Mouse (Mus musculus): ENCODE results near the gene Rgs9. TPM values are rescaled to one million over a fixed set of nuclear protein-coding genes. Genes with fewer than 3 reads are reported as not detected.

The Rgs9 gene
- polyA plus RNA-seq, 1 experiment from 2014 or later: 1.7 TPM

DNA sequence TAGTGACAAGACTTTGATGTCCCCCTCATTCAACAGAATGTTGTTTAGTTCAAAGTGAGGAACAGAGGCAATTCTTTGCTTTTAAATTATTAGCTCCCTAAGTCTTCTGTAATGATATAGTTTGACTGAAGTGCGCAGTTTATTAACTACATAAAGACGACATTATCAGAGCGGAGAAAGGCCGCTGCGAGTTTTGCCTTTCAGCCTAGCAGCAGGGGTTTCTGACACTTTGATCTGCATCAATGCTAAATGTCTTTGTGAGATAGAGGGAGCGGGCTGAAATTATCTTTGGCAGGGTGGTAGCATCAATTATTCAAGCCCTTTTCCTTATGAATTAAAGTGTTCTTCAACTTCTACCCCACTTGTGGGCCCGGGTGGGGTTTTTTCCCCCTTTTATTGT is 87.6 kb downstream of the Rgs9 start:
- WGBS: 25% methylated on average over 7 of the region's 7 CpGs
- Histone ChIP-seq H3K9me3 (ENCODE audit: control insufficient read depth, low read length) (no peaks in the 10 kb centered on the region), H3K9ac (ENCODE audit: low read length) (no peak overlapping the region), H3K36me3 (ENCODE audit: control insufficient read depth, insufficient read depth, low read length) (no peaks in the 10 kb centered on the region), H3K27me3 (ENCODE audit: control insufficient read depth, insufficient read depth, low read length) (no peaks in the 10 kb centered on the region), H3K27ac (ENCODE audit: low read depth, low read length) (no peak overlapping the region), H3K4me3 (ENCODE audit: low read depth, low read length) (no peak overlapping the region), H3K4me2 (no peak overlapping the region), H3K4me1 (ENCODE audit: control insufficient read depth, insufficient read depth, low read length) (peaks cover 18% of the 10 kb centered on the region)
- DNase-seq (ENCODE audit: low spot score, missing footprints) (no peak), ATAC-seq (ENCODE audit: low FRiP score) (no peak)

DNA sequence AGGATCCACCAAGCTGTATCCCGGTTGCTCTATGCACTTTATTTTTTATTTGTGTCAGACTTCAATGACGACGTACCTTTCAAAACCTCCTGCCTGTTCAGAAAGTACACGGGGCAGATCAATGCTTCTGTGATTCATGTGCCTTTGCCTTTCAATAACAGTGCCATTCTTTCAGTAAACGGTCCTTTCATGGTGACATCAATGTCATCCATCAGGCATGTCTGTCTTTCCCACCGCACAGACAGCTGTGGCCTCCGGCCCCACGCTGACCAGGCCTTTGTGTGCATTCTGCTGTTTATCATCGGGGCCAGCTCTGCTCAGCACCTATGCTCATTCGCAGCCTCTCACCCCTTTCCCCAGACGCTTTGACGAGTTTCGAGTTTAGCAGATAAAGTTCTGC is 91.2 kb downstream of the Rgs9 start:
- WGBS: 26% methylated on average over 13 of the region's 13 CpGs
- H3K4me3 ChIP-seq (ENCODE audit: low read depth, low read length): no peak overlapping the region
- H3K4me2 ChIP-seq: no peak overlapping the region
- H3K36me3 ChIP-seq (ENCODE audit: control insufficient read depth, insufficient read depth, low read length): no peaks in the 10 kb centered on the region
- DNase-seq (ENCODE audit: low spot score, missing footprints) (no peak), ATAC-seq (ENCODE audit: low FRiP score) (peak; percentile 46; the same call in 1 of the 2 replicates)
- H3K27ac ChIP-seq (ENCODE audit: low read depth, low read length): no peak overlapping the region
- no peaks in the 10 kb centered on the region for H3K9me3 ChIP-seq (ENCODE audit: control insufficient read depth, low read length)
- H3K27me3 ChIP-seq (ENCODE audit: control insufficient read depth, insufficient read depth, low read length): no peaks in the 10 kb centered on the region
- peak overlapping the region; percentile 36; the same call in 1 of the 2 replicates for H3K9ac ChIP-seq (ENCODE audit: low read length)
- peaks cover 18% of the 10 kb centered on the region for H3K4me1 ChIP-seq (ENCODE audit: control insufficient read depth, insufficient read depth, low read length)

DNA sequence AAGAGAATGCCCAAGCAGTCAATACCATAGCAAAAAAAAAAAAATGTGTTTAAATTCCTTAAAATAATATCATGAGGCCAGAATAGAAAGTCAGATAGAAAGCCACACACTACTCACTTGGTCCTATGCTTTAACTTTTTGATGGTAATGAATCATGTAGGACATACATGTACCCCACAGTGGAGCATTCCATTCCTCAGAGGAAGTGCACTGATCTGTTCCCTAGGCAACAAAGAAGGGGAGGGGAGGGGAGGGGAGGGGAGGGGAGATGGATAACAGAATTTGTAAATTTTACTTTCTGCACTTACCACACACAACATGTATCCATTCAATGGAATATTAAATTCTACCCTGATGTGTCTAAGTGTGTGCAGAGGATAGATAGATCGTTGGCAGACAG is 91.9 kb downstream of the Rgs9 start:
- Histone ChIP-seq H3K27me3 (ENCODE audit: control insufficient read depth, insufficient read depth, low read length) (no peaks in the 10 kb centered on the region), H3K9ac (ENCODE audit: low read length) (no peak overlapping the region), H3K9me3 (ENCODE audit: control insufficient read depth, low read length) (no peaks in the 10 kb centered on the region), H3K4me1 (ENCODE audit: control insufficient read depth, insufficient read depth, low read length) (peaks cover 18% of the 10 kb centered on the region), H3K27ac (ENCODE audit: low read depth, low read length) (no peak overlapping the region), H3K36me3 (ENCODE audit: control insufficient read depth, insufficient read depth, low read length) (no peaks in the 10 kb centered on the region), H3K4me3 (ENCODE audit: low read depth, low read length) (no peak overlapping the region), H3K4me2 (no peak overlapping the region)
- peak; percentile 53; the same call in 1 of the 2 replicates for ATAC-seq (ENCODE audit: low FRiP score)
- DNase-seq (ENCODE audit: low spot score, missing footprints): peak; percentile 88
- WGBS: 74% methylated on average over 1 of the region's 1 CpGs

DNA sequence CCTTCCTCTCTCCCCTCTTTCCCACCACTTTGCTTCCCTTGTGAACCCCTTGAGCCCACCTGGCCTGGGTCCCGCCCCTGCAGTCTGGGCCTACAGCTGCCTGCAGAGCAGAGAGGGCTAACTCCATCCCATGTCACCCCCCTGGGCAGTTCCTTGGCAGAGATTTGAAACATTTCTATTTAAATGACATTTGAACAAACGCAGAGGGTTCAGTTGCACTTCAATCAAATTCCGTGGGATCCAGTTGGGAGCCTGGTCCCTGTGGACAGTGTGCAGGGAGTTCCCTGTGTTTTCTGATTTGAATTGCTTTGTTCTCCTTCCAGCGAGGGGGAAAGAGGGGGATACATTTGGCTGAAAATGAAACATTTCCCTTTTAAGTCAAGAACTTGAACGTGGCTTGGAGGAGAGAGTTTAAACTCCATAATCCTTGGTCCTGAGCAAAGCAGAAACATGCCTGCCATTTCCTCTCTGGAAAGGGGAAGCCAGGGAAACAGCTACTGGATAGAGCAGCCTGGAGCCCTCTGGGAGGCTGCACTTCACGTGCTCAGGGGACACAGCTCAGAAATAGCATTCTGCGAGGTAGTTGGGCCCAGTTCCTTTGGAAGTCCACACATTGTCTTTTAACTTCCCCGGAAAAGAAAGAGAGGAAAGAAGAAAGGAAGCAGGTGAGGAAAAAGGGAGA is 98.2 kb downstream of the Rgs9 start:
- Histone ChIP-seq H3K27ac (ENCODE audit: low read depth, low read length) (peak overlapping the region; percentile 30), H3K9me3 (ENCODE audit: control insufficient read depth, low read length) (no peaks in the 10 kb centered on the region), H3K4me1 (ENCODE audit: control insufficient read depth, insufficient read depth, low read length) (peaks cover 3% of the 10 kb centered on the region; the same call in 1 of the 2 replicates), H3K4me2 (no peak overlapping the region), H3K36me3 (ENCODE audit: control insufficient read depth, insufficient read depth, low read length) (no peaks in the 10 kb centered on the region), H3K27me3 (ENCODE audit: control insufficient read depth, insufficient read depth, low read length) (no peaks in the 10 kb centered on the region), H3K4me3 (ENCODE audit: low read depth, low read length) (no peak overlapping the region), H3K9ac (ENCODE audit: low read length) (no peak overlapping the region)
- ATAC-seq (ENCODE audit: low FRiP score): peak; percentile 55
- 35% methylated on average over 8 of the region's 8 CpGs for WGBS
- DNase-seq (ENCODE audit: low spot score, missing footprints): peak; percentile 23

DNA sequence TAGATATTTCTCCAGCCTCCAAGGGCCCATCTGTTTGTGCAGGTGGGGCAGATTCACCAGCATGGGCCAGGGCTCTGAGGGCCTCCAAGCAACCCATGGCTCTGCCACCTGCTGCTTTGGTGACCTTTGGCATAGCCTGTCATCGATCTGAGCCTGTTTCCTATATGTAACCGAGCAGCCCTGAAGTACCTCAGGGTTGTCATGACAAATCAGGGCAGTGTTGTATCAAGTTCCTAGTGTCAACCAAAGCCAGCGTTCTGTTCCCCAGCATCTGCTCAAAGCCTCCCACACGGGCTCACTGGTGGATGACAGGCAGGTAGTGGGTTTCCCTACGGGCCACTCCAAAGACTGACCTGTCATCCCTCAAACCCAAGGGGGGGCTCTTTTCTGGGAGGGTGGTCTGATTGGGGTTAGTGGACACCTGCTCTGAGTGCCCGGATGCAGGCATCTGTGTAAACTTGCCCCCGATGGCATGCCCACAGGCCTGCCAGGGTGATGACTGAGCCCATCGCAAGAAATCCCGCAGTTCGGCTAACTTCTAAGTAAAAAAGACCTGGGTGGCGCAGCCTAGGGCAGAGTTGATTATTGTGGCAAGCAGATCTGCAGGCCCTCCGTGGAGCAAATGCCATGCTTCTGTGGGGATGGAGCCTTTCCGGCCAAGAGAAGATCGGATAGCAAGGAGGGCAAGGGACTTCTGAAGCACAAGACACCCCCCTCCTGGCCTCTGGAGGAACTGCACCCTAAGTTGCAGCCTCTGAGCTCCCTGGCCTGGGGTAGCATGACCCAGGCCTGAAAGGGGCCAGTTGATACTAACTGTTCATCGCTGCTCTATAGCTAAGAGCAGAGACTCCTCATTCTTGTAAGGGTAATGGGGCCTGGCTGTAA is 105.0 kb downstream of the Rgs9 start:
- no peak overlapping the region for H3K4me3 ChIP-seq (ENCODE audit: low read depth, low read length)
- 42% methylated on average over 15 of the region's 15 CpGs for WGBS
- peak; percentile 99 for DNase-seq (ENCODE audit: low spot score, missing footprints)
- peak; percentile 81 for ATAC-seq (ENCODE audit: low FRiP score)
- 0 out of 2 replicates have a peak overlapping the region, but pooled peaks have one; percentile 33 for H3K9ac ChIP-seq (ENCODE audit: low read length)
- H3K4me1 ChIP-seq (ENCODE audit: control insufficient read depth, insufficient read depth, low read length): peaks cover 2% of the 10 kb centered on the region; the same call in 1 of the 2 replicates
- H3K4me2 ChIP-seq: no peak overlapping the region
- no peaks in the 10 kb centered on the region for H3K27me3 ChIP-seq (ENCODE audit: control insufficient read depth, insufficient read depth, low read length)
- H3K9me3 ChIP-seq (ENCODE audit: control insufficient read depth, low read length): no peaks in the 10 kb centered on the region
- H3K36me3 ChIP-seq (ENCODE audit: control insufficient read depth, insufficient read depth, low read length): no peaks in the 10 kb centered on the region
- no peak overlapping the region for H3K27ac ChIP-seq (ENCODE audit: low read depth, low read length)

DNA sequence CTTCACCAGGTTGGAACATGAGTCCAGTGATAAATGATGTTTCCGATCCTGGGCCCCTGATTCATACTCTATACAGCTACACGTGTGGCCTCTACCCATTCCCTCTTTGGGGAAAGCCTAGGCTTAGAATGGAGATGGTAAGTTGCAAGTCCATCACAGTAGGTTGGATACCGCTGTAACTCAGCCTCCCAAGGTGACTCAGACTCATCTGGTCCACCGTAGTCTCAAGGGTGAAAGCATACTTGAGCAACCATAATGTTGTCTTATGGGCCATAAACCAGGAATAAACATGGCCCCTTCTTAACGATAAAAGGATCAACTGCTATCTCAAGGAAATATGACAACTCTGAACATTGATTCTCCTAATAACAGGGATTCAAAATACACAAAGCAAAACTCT is 109.7 kb downstream of the Rgs9 start:
- H3K36me3 ChIP-seq (ENCODE audit: control insufficient read depth, insufficient read depth, low read length): no peaks in the 10 kb centered on the region
- peaks cover 2% of the 10 kb centered on the region; the same call in 1 of the 2 replicates for H3K4me1 ChIP-seq (ENCODE audit: control insufficient read depth, insufficient read depth, low read length)
- H3K9me3 ChIP-seq (ENCODE audit: control insufficient read depth, low read length): no peaks in the 10 kb centered on the region
- H3K27me3 ChIP-seq (ENCODE audit: control insufficient read depth, insufficient read depth, low read length): no peaks in the 10 kb centered on the region
- H3K4me2 ChIP-seq: no peak overlapping the region
- ATAC-seq (ENCODE audit: low FRiP score): no peak
- no peak overlapping the region for H3K27ac ChIP-seq (ENCODE audit: low read depth, low read length)
- H3K9ac ChIP-seq (ENCODE audit: low read length): no peak overlapping the region
- WGBS: 92% methylated on average over 5 of the region's 5 CpGs
- no peak for DNase-seq (ENCODE audit: low spot score, missing footprints)
- no peak overlapping the region for H3K4me3 ChIP-seq (ENCODE audit: low read depth, low read length)

DNA sequence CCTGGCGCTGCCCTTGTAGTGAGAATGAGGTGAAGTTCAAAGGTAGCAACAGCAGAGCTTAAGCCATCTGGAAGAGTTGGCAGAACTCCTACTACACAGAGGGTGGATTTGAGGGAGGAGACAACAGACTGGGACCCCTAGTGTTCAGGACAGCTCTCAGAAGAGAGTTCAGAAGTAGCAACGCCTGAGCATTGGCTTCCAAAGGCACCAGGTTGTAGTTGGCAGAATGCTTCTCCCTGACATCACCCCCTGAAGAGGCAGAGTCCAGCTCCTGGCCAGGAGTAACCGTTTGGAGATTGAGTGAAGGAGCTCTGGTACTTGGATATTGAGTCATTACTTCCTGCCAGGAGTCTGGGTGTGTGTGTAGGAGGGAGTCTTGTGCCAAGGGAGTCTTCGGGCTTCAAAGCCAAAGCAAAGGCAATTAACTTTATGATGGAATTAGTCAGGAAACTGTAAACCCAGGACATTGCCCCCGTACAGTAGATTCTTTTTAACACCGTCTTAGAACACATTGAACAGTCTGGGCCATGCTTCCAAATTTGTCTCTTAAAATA is 110.2 kb downstream of the Rgs9 start:
- no peak for ATAC-seq (ENCODE audit: low FRiP score)
- no peaks in the 10 kb centered on the region for H3K9me3 ChIP-seq (ENCODE audit: control insufficient read depth, low read length)
- H3K4me2 ChIP-seq: no peak overlapping the region
- no peak overlapping the region for H3K4me3 ChIP-seq (ENCODE audit: low read depth, low read length)
- no peak overlapping the region for H3K27ac ChIP-seq (ENCODE audit: low read depth, low read length)
- no peak for DNase-seq (ENCODE audit: low spot score, missing footprints)
- no peaks in the 10 kb centered on the region for H3K36me3 ChIP-seq (ENCODE audit: control insufficient read depth, insufficient read depth, low read length)
- no peaks in the 10 kb centered on the region for H3K27me3 ChIP-seq (ENCODE audit: control insufficient read depth, insufficient read depth, low read length)
- no peak overlapping the region for H3K9ac ChIP-seq (ENCODE audit: low read length)
- WGBS: 88% methylated on average over 6 of the region's 6 CpGs
- no peaks in the 10 kb centered on the region for H3K4me1 ChIP-seq (ENCODE audit: control insufficient read depth, insufficient read depth, low read length)

DNA sequence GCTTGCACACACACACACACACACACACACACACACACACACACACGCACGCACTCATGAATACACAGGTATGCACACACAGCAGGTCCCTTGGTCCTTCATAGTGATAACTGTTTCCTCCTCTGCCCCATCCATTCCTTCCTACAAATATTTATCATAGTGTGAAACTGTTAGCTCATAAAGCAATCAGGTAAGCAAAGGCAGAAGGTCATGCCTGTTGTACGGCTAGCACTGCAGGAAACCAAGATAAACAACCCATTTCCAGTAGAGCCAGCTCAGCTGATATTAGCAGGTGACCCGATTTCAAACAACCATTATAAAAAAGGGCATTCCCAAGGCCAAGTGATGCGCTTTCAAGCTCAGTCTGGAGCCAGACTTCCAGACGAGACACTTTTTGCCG is 116.8 kb downstream of the Rgs9 start:
- no peak overlapping the region for H3K9ac ChIP-seq (ENCODE audit: low read length)
- no peak overlapping the region for H3K4me2 ChIP-seq
- no peaks in the 10 kb centered on the region for H3K36me3 ChIP-seq (ENCODE audit: control insufficient read depth, insufficient read depth, low read length)
- no peak overlapping the region for H3K27ac ChIP-seq (ENCODE audit: low read depth, low read length)
- 0 out of 2 replicates have a peak, but pooled peaks cover 2% of the 10 kb centered on the region for H3K27me3 ChIP-seq (ENCODE audit: control insufficient read depth, insufficient read depth, low read length)
- no peak overlapping the region for H3K4me3 ChIP-seq (ENCODE audit: low read depth, low read length)
- no peaks in the 10 kb centered on the region for H3K9me3 ChIP-seq (ENCODE audit: control insufficient read depth, low read length)
- DNase-seq (ENCODE audit: low spot score, missing footprints) (no peak), ATAC-seq (ENCODE audit: low FRiP score) (no peak)
- 81% methylated on average over 7 of the region's 7 CpGs for WGBS
- H3K4me1 ChIP-seq (ENCODE audit: control insufficient read depth, insufficient read depth, low read length): no peaks in the 10 kb centered on the region

DNA sequence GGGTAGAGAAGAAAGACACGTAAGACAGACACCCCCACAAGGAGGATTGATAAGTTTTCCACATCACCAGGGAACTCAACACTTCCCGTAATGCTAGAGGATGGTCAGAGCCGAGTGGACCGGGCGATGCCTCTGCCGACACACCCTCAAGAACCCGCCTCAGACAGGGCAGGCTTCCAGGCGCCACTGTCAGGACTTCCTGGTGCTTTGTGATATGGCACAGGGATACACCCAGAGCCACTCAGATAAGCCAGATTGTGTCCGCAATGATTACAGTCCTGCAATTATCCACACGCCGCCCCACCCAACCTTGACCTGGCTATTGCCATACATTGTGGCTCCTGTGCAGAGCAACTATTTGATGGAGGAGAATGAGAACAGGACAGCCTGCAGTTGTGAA is 117.6 kb downstream of the Rgs9 start:
- Histone ChIP-seq H3K4me3 (ENCODE audit: low read depth, low read length) (no peak overlapping the region), H3K27me3 (ENCODE audit: control insufficient read depth, insufficient read depth, low read length) (0 out of 2 replicates have a peak, but pooled peaks cover 2% of the 10 kb centered on the region), H3K4me1 (ENCODE audit: control insufficient read depth, insufficient read depth, low read length) (no peaks in the 10 kb centered on the region), H3K36me3 (ENCODE audit: control insufficient read depth, insufficient read depth, low read length) (no peaks in the 10 kb centered on the region), H3K9me3 (ENCODE audit: control insufficient read depth, low read length) (no peaks in the 10 kb centered on the region), H3K4me2 (no peak overlapping the region), H3K27ac (ENCODE audit: low read depth, low read length) (no peak overlapping the region), H3K9ac (ENCODE audit: low read length) (no peak overlapping the region)
- peak; percentile 28 for DNase-seq (ENCODE audit: low spot score, missing footprints)
- 95% methylated on average over 11 of the region's 11 CpGs for WGBS
- no peak for ATAC-seq (ENCODE audit: low FRiP score)
